In the genomic region with DNA sequence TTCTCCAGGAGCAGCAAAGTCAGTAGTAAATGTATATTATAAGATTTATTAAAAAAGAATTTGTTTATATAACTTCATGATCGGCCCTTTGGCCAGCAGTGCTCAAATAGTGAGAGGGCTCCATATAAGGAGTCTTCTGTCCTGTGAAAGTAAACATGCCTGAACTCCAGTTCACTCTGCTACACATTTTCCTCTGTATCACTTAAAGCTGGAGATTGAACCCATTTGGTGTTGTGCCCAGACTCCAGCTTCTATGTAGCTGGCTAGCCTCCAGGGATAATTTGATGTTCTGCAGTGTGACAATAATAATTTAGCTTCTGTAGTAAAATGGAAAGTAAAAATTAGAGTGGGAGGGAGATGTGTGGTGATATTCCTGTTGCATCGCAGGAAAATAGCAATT, we compare ENCODE assay signal across 10 mouse cellular contexts.
DNase-seq lines count a peak whose midpoint lies in the region.
"Had no signal": no experiment of that assay in that cellular context is flagged by ENCODE, and none has a peak within 500 bp of the region (broad histone marks: within the 10 kb centered on the region; RNA-seq: fewer than 3 reads in every experiment).

No protein-coding gene starts in this region.

- DNase-seq in frontal cortex, postnatal 36 days (ENCODE audit: low spot score in 2 of 2), result peak; percentile 4 to 54
- DNase-seq in frontal cortex, postnatal 10 days (ENCODE audit: low spot score in 2 of 2), result no peak
- DNase-seq in left cerebral cortex, adult 11 months (ENCODE audit: low spot score), result peak; percentile 2
- no peak for DNase-seq in left cerebral cortex, postnatal 36 days (ENCODE audit: low spot score in 2 of 2)
- DNase-seq in right cerebral cortex, adult 2 months (ENCODE audit: low spot score in 2 of 2), result peak; percentile 18 to 29
- no peak for DNase-seq in right cerebral cortex, postnatal 4 days
- peak; percentile 36 for DNase-seq in telencephalon, adult 2 months (ENCODE audit: low read depth, low spot score)
- no peak for DNase-seq in ovary, postnatal 36 days (ENCODE audit: low spot score)
- DNase-seq: cerebellum, adult 8-10 months; gastrocnemius, postnatal 36 days had no signal

- intact Hi-C loops in left cerebral cortex, postnatal 36 days (cut with DNase I), result no loop called here

Comparison
In these comparisons a context has a peak if more than half of its experiments do, and no peak if none do; other contexts are left out.
1. DNase-seq: peak in frontal cortex, postnatal 36 days (2 of 2), left cerebral cortex, adult 11 months (single experiment), right cerebral cortex, adult 2 months (2 of 2) and telencephalon, adult 2 months (single experiment); none in frontal cortex, postnatal 10 days (0 of 2), left cerebral cortex, postnatal 36 days (0 of 2), right cerebral cortex, postnatal 4 days (single experiment) and ovary, postnatal 36 days (single experiment).